Mouse (Mus musculus) midbrain, embryonic 10.5 days (tissue): ENCODE measurements at regions not wholly inside any gene's neighbourhood (a gene's known extent, or its start where the extent isn't known, plus 50 kb on each side); places are given as distances from the start of the nearest gene placed in this dataset.

Source experiments
- DNase-seq: peaks from one replicate; pipeline ENCODE4 v3.0.0-alpha.2; 2017; ENCODE audit warnings: low spot score
- H3K27ac ChIP-seq: fragments of 300-500 bp; sonication (generic); replicated peaks from 2 replicates; pipeline ENCODE4 v1.5.1; 2016; ENCODE audit warnings: mild to moderate bottlenecking
- H3K27me3 ChIP-seq: fragments of 300-500 bp; sonication (generic); 2 replicates; pipeline ENCODE4 v1.6.1; 2016; ENCODE audit warnings: low read depth, mild to moderate bottlenecking; ENCODE audit not compliant: poor library complexity, severe bottlenecking
- H3K36me3 ChIP-seq: fragments of 300-500 bp; sonication (generic); 2 replicates; pipeline ENCODE4 v1.6.1; 2016; ENCODE audit warnings: mild to moderate bottlenecking, moderate library complexity
- H3K4me1 ChIP-seq: fragments of 300-500 bp; sonication (generic); 2 replicates; pipeline ENCODE4 v1.6.1; 2016
- H3K4me3 ChIP-seq: fragments of 300-500 bp; sonication (generic); 2 replicates; pipeline ENCODE4 v1.5.1; 2016; ENCODE audit warnings: mild to moderate bottlenecking, moderate library complexity
- H3K9me3 ChIP-seq: fragments of 300-500 bp; sonication (generic); replicated peaks from 2 replicates; pipeline ENCODE4 v1.6.1; 2016; ENCODE audit warnings: mild to moderate bottlenecking
- WGBS: fragments of 180-500 bp; shearing (Covaris S2); methylation state at CpG from one replicate; pipeline ENCODE4 v1.1.7; 2016; 5-methylcytosine and 5-hydroxymethylcytosine counted together

- WGBS: 92% methylated on average over 1 of the region's 1 CpGs
- Histone ChIP-seq H3K36me3 (no peaks in the 10 kb centered on the region), H3K9me3 (no peaks in the 10 kb centered on the region), H3K27me3 (no peaks in the 10 kb centered on the region), H3K4me3 (no peak overlapping the region), H3K27ac (no peak overlapping the region), H3K4me1 (no peaks in the 10 kb centered on the region)
- DNase-seq: no peak
Measured at GRCm38 (mm10) chr10:98424450-98424849, 489.8 kb upstream of the Atp2b1 start.

GRCm38 (mm10) chr10:98434974-98435373, 479.2 kb upstream of the Atp2b1 start:
- Histone ChIP-seq H3K9me3 (no peaks in the 10 kb centered on the region), H3K4me3 (no peak overlapping the region), H3K27me3 (no peaks in the 10 kb centered on the region), H3K36me3 (no peaks in the 10 kb centered on the region), H3K4me1 (no peaks in the 10 kb centered on the region), H3K27ac (no peak overlapping the region)
- no peak for DNase-seq
- WGBS: 93% methylated on average over 3 of the region's 3 CpGs

GRCm38 (mm10) chr10:98461538-98461937, 452.7 kb upstream of the Atp2b1 start:
- no peak overlapping the region for H3K4me3 ChIP-seq

GRCm38 (mm10) chr10:98474581-98474980, 439.6 kb upstream of the Atp2b1 start:
- H3K27ac ChIP-seq: no peak overlapping the region
- DNase-seq: no peak
- H3K4me1 ChIP-seq: no peaks in the 10 kb centered on the region
- H3K27me3 ChIP-seq: no peaks in the 10 kb centered on the region
- H3K36me3 ChIP-seq: no peaks in the 10 kb centered on the region
- WGBS: 92% methylated on average over 3 of the region's 3 CpGs
- no peak overlapping the region for H3K4me3 ChIP-seq
- H3K9me3 ChIP-seq: no peaks in the 10 kb centered on the region

More at GRCm38 (mm10) chr10:98461538-98461937, 452.7 kb upstream of the Atp2b1 start:
- Histone ChIP-seq H3K27me3 (no peaks in the 10 kb centered on the region), H3K4me1 (no peaks in the 10 kb centered on the region), H3K27ac (no peak overlapping the region), H3K36me3 (no peaks in the 10 kb centered on the region), H3K9me3 (no peaks in the 10 kb centered on the region)
- WGBS: 82% methylated on average over 2 of the region's 2 CpGs
- DNase-seq: no peak

GRCm38 (mm10) chr10:98485751-98486681, 428.2 kb upstream of the Atp2b1 start:
- H3K4me1 ChIP-seq: no peaks in the 10 kb centered on the region
- no peaks in the 10 kb centered on the region for H3K9me3 ChIP-seq
- no peak overlapping the region for H3K27ac ChIP-seq
- H3K36me3 ChIP-seq: no peaks in the 10 kb centered on the region
- H3K4me3 ChIP-seq: no peak overlapping the region
- no peak for DNase-seq
- H3K27me3 ChIP-seq: no peaks in the 10 kb centered on the region
- 89% methylated on average over 20 of the region's 20 CpGs for WGBS

- Histone ChIP-seq H3K9me3 (no peaks in the 10 kb centered on the region), H3K4me1 (no peaks in the 10 kb centered on the region), H3K36me3 (no peaks in the 10 kb centered on the region), H3K27me3 (no peaks in the 10 kb centered on the region), H3K27ac (no peak overlapping the region), H3K4me3 (no peak overlapping the region)
- peak; percentile 58 for DNase-seq
- 15% methylated on average over 8 of the region's 8 CpGs for WGBS
Measured at GRCm38 (mm10) chr10:98494354-98494753, 419.9 kb upstream of the Atp2b1 start.

- Histone ChIP-seq H3K4me3 (no peak overlapping the region), H3K4me1 (no peaks in the 10 kb centered on the region), H3K27me3 (no peaks in the 10 kb centered on the region), H3K9me3 (no peaks in the 10 kb centered on the region), H3K36me3 (no peaks in the 10 kb centered on the region), H3K27ac (no peak overlapping the region)
- no peak for DNase-seq
- 86% methylated on average over 4 of the region's 4 CpGs for WGBS
Measured at GRCm38 (mm10) chr10:98496254-98496653, 418.0 kb upstream of the Atp2b1 start.

GRCm38 (mm10) chr10:98500315-98500714, 413.9 kb upstream of the Atp2b1 start:
- no peaks in the 10 kb centered on the region for H3K9me3 ChIP-seq

GRCm38 (mm10) chr10:98501566-98501965, 412.6 kb upstream of the Atp2b1 start:
- H3K27ac ChIP-seq: no peak overlapping the region
- 88% methylated on average over 5 of the region's 5 CpGs for WGBS
- no peaks in the 10 kb centered on the region for H3K36me3 ChIP-seq
- no peak overlapping the region for H3K4me3 ChIP-seq
- no peaks in the 10 kb centered on the region for H3K9me3 ChIP-seq
- no peaks in the 10 kb centered on the region for H3K4me1 ChIP-seq
- no peak for DNase-seq
- H3K27me3 ChIP-seq: no peaks in the 10 kb centered on the region

More at GRCm38 (mm10) chr10:98500315-98500714, 413.9 kb upstream of the Atp2b1 start:
- Histone ChIP-seq H3K36me3 (no peaks in the 10 kb centered on the region), H3K4me1 (no peaks in the 10 kb centered on the region), H3K27ac (no peak overlapping the region), H3K27me3 (no peaks in the 10 kb centered on the region), H3K4me3 (no peak overlapping the region)
- DNase-seq: no peak
- 95% methylated on average over 4 of the region's 4 CpGs for WGBS

GRCm38 (mm10) chr10:98504524-98504923, 409.7 kb upstream of the Atp2b1 start:
- DNase-seq: no peak
- no peak overlapping the region for H3K27ac ChIP-seq
- H3K27me3 ChIP-seq: no peaks in the 10 kb centered on the region
- no peak overlapping the region for H3K4me3 ChIP-seq
- WGBS: 88% methylated on average over 3 of the region's 3 CpGs
- H3K9me3 ChIP-seq: no peaks in the 10 kb centered on the region
- 0 out of 2 replicates have a peak, but pooled peaks cover 3% of the 10 kb centered on the region for H3K4me1 ChIP-seq
- no peaks in the 10 kb centered on the region for H3K36me3 ChIP-seq

- WGBS: 33% methylated on average over 5 of the region's 5 CpGs
- 0 out of 2 replicates have a peak, but pooled peaks cover 3% of the 10 kb centered on the region for H3K4me1 ChIP-seq
- H3K27me3 ChIP-seq: no peaks in the 10 kb centered on the region
- no peaks in the 10 kb centered on the region for H3K36me3 ChIP-seq
- H3K9me3 ChIP-seq: no peaks in the 10 kb centered on the region
- no peak for DNase-seq
- H3K27ac ChIP-seq: no peak overlapping the region
- H3K4me3 ChIP-seq: no peak overlapping the region
Measured at GRCm38 (mm10) chr10:98508515-98509143, 405.6 kb upstream of the Atp2b1 start.

GRCm38 (mm10) chr10:98514836-98515235, 399.4 kb upstream of the Atp2b1 start:
- no peak overlapping the region for H3K27ac ChIP-seq
- H3K27me3 ChIP-seq: no peaks in the 10 kb centered on the region
- DNase-seq: no peak
- H3K4me3 ChIP-seq: no peak overlapping the region
- H3K4me1 ChIP-seq: no peaks in the 10 kb centered on the region
- no peaks in the 10 kb centered on the region for H3K9me3 ChIP-seq
- no peaks in the 10 kb centered on the region for H3K36me3 ChIP-seq
- WGBS: 89% methylated on average over 1 of the region's 1 CpGs

GRCm38 (mm10) chr10:98517609-98518008, 396.6 kb upstream of the Atp2b1 start:
- 89% methylated on average over 2 of the region's 2 CpGs for WGBS
- Histone ChIP-seq H3K27me3 (no peaks in the 10 kb centered on the region), H3K27ac (no peak overlapping the region), H3K4me1 (no peaks in the 10 kb centered on the region), H3K9me3 (no peaks in the 10 kb centered on the region), H3K36me3 (no peaks in the 10 kb centered on the region), H3K4me3 (no peak overlapping the region)
- DNase-seq: no peak
